Mouse (Mus musculus) heart, postnatal 36 days (tissue): ENCODE data around the gene Glb1. TPM values are rescaled to one million over a fixed set of nuclear protein-coding genes. Genes with fewer than 3 reads are reported as not detected.
"Not testable (repeated sequence)": the region's sequence is repeated elsewhere in the genome, so short reads cannot be mapped to it uniquely, and the experiment has no call there.

ENCODE experiments used
- DNase-seq, 2 experiments: peaks; one replicate each; pipeline ENCODE4 v3.0.0; 2021 to 2022
- intact Hi-C: fragments of 180-260 bp; cut with DNase I; formaldehyde crosslinking; loops from one replicate; pipeline ENCODE4 v1.15.1; 2025
- total RNA-seq, 2 experiments: library from RNA; stranded (reverse); gene quantifications; 2 replicates each; pipeline ENCODE4 v1.2.3; 2021

The Glb1 gene
- 10 to 100 TPM; 15.1 to 16.1 TPM for total RNA-seq

GRCm38 (mm10) chr9:114400949-114401684, at the start of gene Glb1, which contains the start of gene Tmppe:
Glb1 (plus strand) TSS chr9:114401076.
Tmppe (plus strand) TSS chr9:114401105.
- DNase-seq, result peak; percentile 78 to 82
- intact Hi-C loops, result no loop called here

DNA sequence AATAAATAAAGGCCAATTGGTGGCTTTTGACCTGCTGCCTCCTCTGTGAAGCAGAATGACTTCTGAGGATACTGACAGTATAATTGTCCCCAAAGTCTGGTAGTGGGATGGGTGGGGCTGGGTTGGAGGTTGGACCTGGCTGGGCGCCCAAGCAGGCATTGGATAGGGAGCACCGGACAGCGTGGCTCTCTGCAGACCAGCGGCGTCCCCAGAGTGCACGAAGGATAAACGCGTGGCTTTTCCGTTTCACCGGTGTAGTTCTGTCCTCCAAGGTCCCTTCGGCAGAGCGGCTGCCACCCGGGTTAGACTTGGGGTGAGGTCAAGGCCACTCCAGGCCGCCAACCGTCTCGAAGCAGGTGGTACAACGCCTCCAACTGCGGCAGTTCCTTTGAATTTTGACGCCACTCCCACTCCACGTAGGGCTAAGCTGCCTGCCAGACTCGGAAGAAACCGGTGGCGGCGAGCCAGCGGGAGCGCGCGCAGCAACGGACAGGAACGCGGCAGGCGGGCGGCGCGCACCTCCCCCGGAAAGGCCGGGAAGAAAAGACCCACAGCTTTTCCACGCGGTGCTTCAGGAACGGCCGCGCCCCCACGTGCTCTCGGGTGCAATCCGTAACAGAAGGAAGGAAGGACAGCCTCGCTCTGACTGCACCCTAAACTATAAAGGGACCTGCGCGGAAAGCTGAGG, 32.9 kb upstream of the Glb1 start:
- intact Hi-C loops, result no loop called here

DNA sequence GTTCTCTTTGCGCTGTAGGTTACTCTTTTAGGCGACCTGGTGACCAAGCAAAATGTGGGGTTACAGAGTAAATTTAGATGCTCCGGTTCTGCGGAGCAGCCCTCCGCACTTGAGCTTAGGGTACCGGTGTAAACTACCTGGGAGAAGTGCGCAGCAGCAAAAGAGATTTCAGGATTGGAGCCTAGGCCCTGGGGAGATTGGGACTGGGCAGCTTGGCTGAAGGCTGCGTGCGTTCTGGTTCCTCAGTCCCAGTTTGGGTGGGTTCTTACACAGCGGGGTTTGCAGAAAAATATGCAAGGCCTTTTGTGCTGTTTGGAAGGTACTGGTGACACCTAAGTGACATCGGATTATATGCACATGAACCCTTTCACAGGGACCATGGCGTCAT, 32.4 kb upstream of the Glb1 start:
- no peak for DNase-seq
- intact Hi-C loops, result no loop called here

More for the DNA sequence above, 32.9 kb upstream of the Glb1 start:
- DNase-seq, result peak; percentile 82 to 83

DNA sequence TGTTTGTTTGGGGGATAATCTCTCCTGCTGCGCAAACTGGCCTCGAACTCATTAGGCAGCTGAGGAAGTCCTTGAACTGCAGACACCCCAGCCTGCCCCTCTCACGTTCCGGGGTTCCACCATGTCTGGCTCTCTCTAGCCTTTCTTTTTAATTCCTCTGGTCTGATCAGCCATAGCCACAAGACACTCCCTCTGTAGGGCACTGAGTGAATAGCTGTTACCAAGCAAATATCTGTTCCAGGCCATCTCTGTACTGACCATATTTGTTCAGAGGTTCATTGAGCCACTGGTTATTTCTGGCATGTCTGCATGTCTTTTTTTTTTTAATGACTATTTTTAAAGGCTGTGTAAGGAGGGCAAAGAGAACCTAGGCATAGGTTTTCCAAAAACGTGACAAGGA, 31.5 kb upstream of the Glb1 start:
- intact Hi-C loops, DNase-seq: not testable (repeated sequence)

GRCm38 (mm10) chr9:114371717-114372116, 29.2 kb upstream of the Glb1 start:
- intact Hi-C loops, result not testable (repeated sequence)

GRCm38 (mm10) chr9:114375276-114375962, 25.5 kb upstream of the Glb1 start:
- intact Hi-C loops, result no loop called here
- no peak for DNase-seq

More at GRCm38 (mm10) chr9:114371717-114372116, 29.2 kb upstream of the Glb1 start:
- DNase-seq, result not testable (repeated sequence)

DNA sequence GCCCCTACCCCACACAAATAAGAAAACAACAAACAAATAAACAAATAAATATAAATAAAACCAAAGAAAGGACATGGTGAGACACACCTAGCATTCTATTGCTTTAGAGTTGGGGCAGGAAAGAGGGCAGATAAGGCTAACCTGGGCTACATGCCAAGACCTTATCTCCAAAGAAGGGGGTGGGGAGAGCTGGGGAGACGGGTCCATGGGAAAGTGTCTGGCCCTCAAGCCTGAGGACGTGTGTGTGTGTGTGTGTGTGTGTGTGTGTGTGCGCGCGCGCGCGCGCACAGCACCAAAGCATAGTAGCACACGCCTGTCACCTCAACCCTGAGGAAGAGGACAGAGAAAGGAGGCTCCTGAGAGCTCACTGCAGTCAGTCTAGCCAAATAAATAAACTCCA, 23.7 kb upstream of the Glb1 start:
- no peak for DNase-seq
- intact Hi-C loops, result no loop called here

- intact Hi-C loops, result loop anchor here (2.0 kb wide), 1 partner anchor 61 kb away; no protein-coding TSS in a partner anchor
Measured at GRCm38 (mm10) chr9:114379871-114380270, 21.0 kb upstream of the Glb1 start.

GRCm38 (mm10) chr9:114380881-114381733, 19.8 kb upstream of the Glb1 start:
- intact Hi-C loops, result loop anchor here (2.0 kb wide), 1 partner anchor 62 kb away; no protein-coding TSS in a partner anchor

More at GRCm38 (mm10) chr9:114379871-114380270, 21.0 kb upstream of the Glb1 start:
- DNase-seq, result no peak

DNA sequence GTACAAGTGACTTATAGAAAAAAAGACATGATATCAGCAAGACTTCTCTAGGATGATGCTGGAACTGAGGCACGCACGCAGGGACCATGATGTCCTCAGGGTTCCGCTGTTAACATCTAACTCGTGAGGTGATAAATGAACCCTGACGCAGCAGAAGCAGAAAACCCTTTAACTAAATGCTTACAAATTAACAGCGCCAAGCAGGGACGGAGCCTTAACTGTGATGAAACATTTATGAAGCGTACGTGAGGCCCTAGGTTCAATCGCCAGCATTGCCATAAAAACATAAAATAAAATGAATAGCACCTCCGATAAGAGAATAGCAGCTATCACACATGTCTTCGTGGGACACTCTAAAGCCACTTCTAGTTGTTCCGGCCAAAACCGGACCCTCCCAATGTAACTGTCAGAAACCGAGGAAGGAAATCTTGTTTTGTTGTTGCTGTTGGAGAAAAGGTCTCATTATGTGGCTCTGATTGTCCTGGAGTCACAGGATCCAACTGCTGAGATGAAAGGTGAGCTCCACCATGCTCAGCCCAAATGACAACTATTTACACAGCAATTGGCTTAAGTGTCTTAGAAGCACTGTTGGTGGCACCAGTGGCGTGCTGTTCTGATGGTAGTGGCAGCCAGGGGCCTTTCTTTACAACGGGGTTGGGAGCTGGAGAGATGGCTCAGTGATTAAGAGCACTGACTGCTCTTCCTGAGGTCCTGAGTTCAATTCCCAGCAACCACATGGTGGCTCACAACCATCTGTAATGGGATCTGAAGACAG, 17.8 kb upstream of the Glb1 start:
- DNase-seq, result no peak
- intact Hi-C loops, result no loop called here

More at GRCm38 (mm10) chr9:114380881-114381733, 19.8 kb upstream of the Glb1 start:
- peak; percentile 24 to 53 for DNase-seq

GRCm38 (mm10) chr9:114384691-114385090, 16.2 kb upstream of the Glb1 start:
- DNase-seq, result no peak
- intact Hi-C loops, result no loop called here

DNA sequence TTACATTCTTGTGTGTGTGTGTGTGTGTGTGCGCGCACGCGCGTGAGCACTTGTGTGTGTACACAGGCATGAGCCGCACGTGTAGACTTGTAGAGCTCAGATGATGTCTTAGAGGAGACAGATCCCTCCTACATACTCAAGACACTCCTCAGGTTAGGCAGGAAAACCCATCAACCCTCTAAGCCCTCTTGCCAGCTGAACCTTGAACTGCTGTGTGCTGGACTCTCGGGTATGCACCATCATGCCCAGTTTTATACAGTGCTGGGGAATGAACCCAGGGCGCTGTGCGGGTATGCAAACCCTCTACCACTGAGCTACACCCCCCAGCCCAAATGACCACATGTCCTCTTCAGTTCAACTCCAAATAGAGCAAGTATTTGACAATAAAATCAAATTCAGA, 15.7 kb upstream of the Glb1 start:
- DNase-seq, result no peak
- intact Hi-C loops, result no loop called here

GRCm38 (mm10) chr9:114387086-114387485, 13.8 kb upstream of the Glb1 start:
- intact Hi-C loops, result no loop called here
- DNase-seq, result no peak

DNA sequence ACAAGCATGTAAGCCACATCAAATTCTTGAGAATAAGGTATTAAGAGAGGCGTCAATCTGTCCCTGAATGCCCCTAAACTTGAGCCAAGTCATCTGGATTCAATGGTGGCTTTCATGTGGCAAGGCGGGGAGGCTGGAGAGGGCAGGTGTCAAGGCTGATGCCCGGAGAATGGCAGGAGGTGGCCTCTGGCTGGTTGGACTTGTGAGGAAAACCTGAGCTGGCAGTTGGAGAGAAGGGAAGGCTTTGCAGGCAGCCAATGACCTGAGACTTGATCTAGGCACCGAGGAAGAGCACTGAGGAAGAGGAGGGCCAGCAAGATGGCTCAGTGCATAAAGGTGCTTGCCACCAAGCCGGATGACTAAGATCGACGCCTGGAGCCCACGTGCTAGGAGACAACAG, 12.6 kb upstream of the Glb1 start:
- intact Hi-C loops, result no loop called here
- DNase-seq, result no peak

DNA sequence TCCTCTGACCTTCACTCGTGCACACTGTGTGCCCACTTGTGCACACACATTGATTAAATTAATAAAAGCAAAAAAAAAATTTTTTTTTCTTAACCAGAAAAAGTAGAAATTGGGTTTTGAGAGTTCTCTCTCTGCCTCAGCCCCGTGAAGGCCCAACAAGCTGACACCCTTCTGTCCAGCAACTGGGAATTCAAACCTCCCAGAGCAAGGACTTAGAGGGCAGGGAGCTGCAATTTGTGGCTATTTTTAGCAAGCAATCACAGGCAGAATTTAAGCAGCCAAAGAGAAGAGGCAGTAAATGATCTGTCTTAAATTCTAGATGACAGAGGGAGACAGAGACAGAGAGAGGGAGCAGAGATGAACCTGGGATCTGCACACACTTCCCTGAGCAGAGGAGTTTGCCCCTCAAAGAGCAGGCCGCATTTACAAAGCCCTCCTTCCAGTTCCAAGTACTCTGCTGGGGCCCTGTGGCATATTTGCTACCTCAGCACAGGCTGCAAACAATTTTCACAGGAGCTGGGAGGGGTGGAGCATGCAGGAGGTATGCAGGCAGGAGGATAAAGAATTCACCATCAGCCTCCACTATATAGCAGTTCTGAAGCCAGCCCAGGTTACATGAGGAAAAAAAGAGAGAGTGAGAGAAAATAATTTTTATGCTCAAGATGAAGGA, 12.0 kb upstream of the Glb1 start:
- intact Hi-C loops, result no loop called here

DNA sequence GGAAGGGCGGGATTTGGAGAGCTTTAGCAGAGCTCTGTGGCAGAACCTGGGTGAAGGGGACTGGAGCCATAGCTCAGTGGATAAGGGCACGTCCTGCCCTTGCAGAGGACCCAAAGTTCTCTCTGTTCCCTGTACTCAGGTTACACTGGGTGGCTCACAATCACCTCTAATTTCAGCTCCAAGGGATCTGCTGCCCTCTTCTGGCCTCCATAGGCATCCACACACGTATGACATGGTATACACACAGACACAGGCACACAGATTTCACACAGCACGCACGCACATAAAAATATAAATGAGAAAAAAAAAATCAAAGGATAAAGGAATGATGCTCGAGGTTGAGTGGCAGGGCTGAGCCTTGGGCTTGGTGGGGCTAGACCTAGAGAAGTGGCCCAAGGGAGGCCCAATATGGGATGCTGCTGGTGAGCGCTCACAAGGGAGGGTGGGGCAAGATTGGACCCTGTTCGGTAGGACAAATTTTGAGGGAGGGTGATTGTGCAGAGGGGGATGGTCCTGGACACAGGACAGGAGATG, 11.4 kb upstream of the Glb1 start:
- intact Hi-C loops, result no loop called here
- peak in 1 of 2 experiments; percentile 9 for DNase-seq

More for the DNA sequence above, 12.0 kb upstream of the Glb1 start:
- DNase-seq, result no peak

DNA sequence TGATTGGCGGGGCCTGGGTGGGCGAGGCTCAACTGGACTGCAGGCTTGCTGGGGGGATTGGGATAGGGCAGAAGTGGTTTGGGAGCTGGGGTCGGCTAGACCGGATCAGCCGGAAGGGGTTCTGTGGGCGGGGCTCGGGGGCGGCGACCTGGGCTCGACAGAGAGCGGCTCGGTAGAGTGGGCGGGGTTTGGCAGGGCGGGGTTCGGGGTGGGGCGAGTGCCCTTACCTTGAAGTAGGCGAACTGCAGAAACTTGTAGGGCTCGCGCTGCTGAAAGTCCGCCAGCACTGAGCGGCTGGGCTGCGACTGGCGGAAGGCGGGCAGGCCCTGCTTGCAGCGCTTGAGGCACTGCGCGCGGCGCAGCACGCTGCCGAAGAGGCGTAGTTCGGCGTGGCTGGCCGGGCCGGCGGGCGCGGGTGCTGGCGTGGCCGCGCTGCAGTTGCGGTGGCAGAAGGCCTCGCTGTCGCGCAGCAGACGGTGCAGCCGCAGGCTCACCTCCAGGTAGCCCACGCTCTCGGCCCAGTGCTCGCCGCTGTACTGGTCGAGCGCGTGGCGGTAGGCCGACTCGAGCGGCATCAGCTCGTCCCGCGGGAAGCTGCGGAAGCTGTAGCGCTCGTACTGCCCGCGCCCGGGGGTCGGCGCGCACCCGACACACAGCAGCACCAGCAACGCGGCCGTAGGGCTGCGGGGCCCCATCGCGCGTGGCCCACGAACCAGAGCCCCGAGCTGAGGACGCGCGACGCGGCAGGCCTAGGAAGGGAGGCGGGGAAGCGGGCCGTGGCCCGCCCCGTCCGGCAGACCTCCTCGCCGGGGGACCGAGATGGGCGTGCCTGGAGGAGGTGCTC, 10.7 kb upstream of the Glb1 start, which contains the start of gene Crtap:
TSS of gene Crtap (minus strand) at position 771 of the 844 bp plus-strand sequence.
- intact Hi-C loops, result loop anchor here (10.0 kb wide), 1 partner anchor 345 kb away; the partner anchor contains the start of gene Cmtm6
- peak; percentile 66 to 69 for DNase-seq
